Mouse (Mus musculus): ENCODE measurements around the gene Uts2r. TPM values are rescaled to one million over a fixed set of nuclear protein-coding genes. Genes with fewer than 3 reads are reported as not detected.

Gene Uts2r
- polyA plus RNA-seq (2014; fragmentation: Illumina TruSeq; extraction: RNeasy Lipid Tissue Mini Kit (QIAGEN cat#74804); ENCODE audit: low read depth, low replicate concordance) = not detected

GRCm38 (mm10) chr11:121159971-121160370, at the start of gene Uts2r:
Gene Uts2r, plus strand, starts transcription at chr11:121160271.

GRCm38 (mm10) chr11:121118577-121118976, 41.5 kb upstream of the Uts2r start, which contains the start of gene Tex19.2:
Gene Tex19.2, minus strand, starts transcription at chr11:121118677.

GRCm38 (mm10) chr11:121145865-121146264, 14.2 kb upstream of the Uts2r start, which contains the start of gene Tex19.1:
Gene Tex19.1, plus strand, starts transcription at chr11:121146143.

GRCm38 (mm10) chr11:121204161-121205006, 44.3 kb downstream of the Uts2r start, which contains the start of the genes Hexdc and Ogfod3:
Gene Hexdc, plus strand, starts transcription at chr11:121204433.
Gene Ogfod3, minus strand, starts transcription at chr11:121204711.

Other genes with a start within 250 kb of the Uts2r start
- gene Ccdc57, start 227.4 kb upstream of the Uts2r start, polyA plus RNA-seq (2014; fragmentation: Illumina TruSeq; extraction: RNeasy Lipid Tissue Mini Kit (QIAGEN cat#74804); ENCODE audit: low read depth, low replicate concordance) = 0.28 TPM
- not detected for gene Slc16a3, start 211.8 kb upstream of the Uts2r start, polyA plus RNA-seq (2014; fragmentation: Illumina TruSeq; extraction: RNeasy Lipid Tissue Mini Kit (QIAGEN cat#74804); ENCODE audit: low read depth, low replicate concordance)
- 41.8 TPM for gene Csnk1d, start 168.9 kb upstream of the Uts2r start, polyA plus RNA-seq (2014; fragmentation: Illumina TruSeq; extraction: RNeasy Lipid Tissue Mini Kit (QIAGEN cat#74804); ENCODE audit: low read depth, low replicate concordance)
- gene Cd7, start 120.9 kb upstream of the Uts2r start, polyA plus RNA-seq (2014; fragmentation: Illumina TruSeq; extraction: RNeasy Lipid Tissue Mini Kit (QIAGEN cat#74804); ENCODE audit: low read depth, low replicate concordance) = not detected
- 33.1 TPM for gene Sectm1b, start 96.7 kb upstream of the Uts2r start, polyA plus RNA-seq (2014; fragmentation: Illumina TruSeq; extraction: RNeasy Lipid Tissue Mini Kit (QIAGEN cat#74804); ENCODE audit: low read depth, low replicate concordance)
- 0.57 TPM for gene Sectm1a, start 79.1 kb upstream of the Uts2r start, polyA plus RNA-seq (2014; fragmentation: Illumina TruSeq; extraction: RNeasy Lipid Tissue Mini Kit (QIAGEN cat#74804); ENCODE audit: low read depth, low replicate concordance)
- not detected for gene Tex19.2, start 41.6 kb upstream of the Uts2r start, polyA plus RNA-seq (2014; fragmentation: Illumina TruSeq; extraction: RNeasy Lipid Tissue Mini Kit (QIAGEN cat#74804); ENCODE audit: low read depth, low replicate concordance)
- not detected for gene Tex19.1, start 14.1 kb upstream of the Uts2r start, polyA plus RNA-seq (2014; fragmentation: Illumina TruSeq; extraction: RNeasy Lipid Tissue Mini Kit (QIAGEN cat#74804); ENCODE audit: low read depth, low replicate concordance)
- 5.1 TPM for gene Hexdc, start 44.2 kb downstream of the Uts2r start, polyA plus RNA-seq (2014; fragmentation: Illumina TruSeq; extraction: RNeasy Lipid Tissue Mini Kit (QIAGEN cat#74804); ENCODE audit: low read depth, low replicate concordance)
- gene Ogfod3, start 44.4 kb downstream of the Uts2r start, polyA plus RNA-seq (2014; fragmentation: Illumina TruSeq; extraction: RNeasy Lipid Tissue Mini Kit (QIAGEN cat#74804); ENCODE audit: low read depth, low replicate concordance) = 2.4 TPM
- gene Cybc1, start 69.1 kb downstream of the Uts2r start, polyA plus RNA-seq (2014; fragmentation: Illumina TruSeq; extraction: RNeasy Lipid Tissue Mini Kit (QIAGEN cat#74804); ENCODE audit: low read depth, low replicate concordance) = 8.0 TPM
- gene Narf, start 77.0 kb downstream of the Uts2r start, polyA plus RNA-seq (2014; fragmentation: Illumina TruSeq; extraction: RNeasy Lipid Tissue Mini Kit (QIAGEN cat#74804); ENCODE audit: low read depth, low replicate concordance) = 19.8 TPM
- gene Foxk2, start 99.7 kb downstream of the Uts2r start, polyA plus RNA-seq (2014; fragmentation: Illumina TruSeq; extraction: RNeasy Lipid Tissue Mini Kit (QIAGEN cat#74804); ENCODE audit: low read depth, low replicate concordance) = 10.4 TPM
- 73.6 TPM for gene Wdr45b, start 194.2 kb downstream of the Uts2r start, polyA plus RNA-seq (2014; fragmentation: Illumina TruSeq; extraction: RNeasy Lipid Tissue Mini Kit (QIAGEN cat#74804); ENCODE audit: low read depth, low replicate concordance)
- gene Rab40b, start 228.0 kb downstream of the Uts2r start, polyA plus RNA-seq (2014; fragmentation: Illumina TruSeq; extraction: RNeasy Lipid Tissue Mini Kit (QIAGEN cat#74804); ENCODE audit: low read depth, low replicate concordance) = 2.3 TPM

All from kidney, adult 10 weeks (tissue).